Mouse (Mus musculus) limb, embryonic 10.5 days (tissue): Measurements from ENCODE around the gene Rps6ka5. TPM values are rescaled to one million over a fixed set of nuclear protein-coding genes. Genes with fewer than 3 reads are reported as not detected.
A peak's percentile ranks its signal among the peaks of the same experiment; 100 is the strongest.

ENCODE experiments used
- DNase-seq: peaks from one replicate; pipeline ENCODE4 v3.0.0-alpha.2; 2017; ENCODE audit warnings: low spot score
- H3K27ac ChIP-seq: fragments of 300-500 bp; sonication (generic); 2 replicates; pipeline ENCODE4 v1.5.1; 2016; ENCODE audit warnings: mild to moderate bottlenecking
- H3K27me3 ChIP-seq: fragments of 300-500 bp; sonication (generic); 2 replicates; pipeline ENCODE4 v1.6.1; 2016; ENCODE audit warnings: low read depth, mild to moderate bottlenecking; ENCODE audit not compliant: poor library complexity, severe bottlenecking
- H3K36me3 ChIP-seq: fragments of 300-500 bp; sonication (generic); 2 replicates; pipeline ENCODE4 v1.6.1; 2016; ENCODE audit warnings: mild to moderate bottlenecking, moderate library complexity
- H3K4me1 ChIP-seq: fragments of 300-500 bp; sonication (generic); 2 replicates; pipeline ENCODE4 v1.6.1; 2016
- H3K4me3 ChIP-seq: fragments of 300-500 bp; sonication (generic); 2 replicates; pipeline ENCODE4 v1.5.1; 2016; ENCODE audit warnings: mild to moderate bottlenecking, moderate library complexity
- H3K9me3 ChIP-seq: fragments of 300-500 bp; sonication (generic); replicated peaks from 2 replicates; pipeline ENCODE4 v1.6.1; 2016; ENCODE audit warnings: mild to moderate bottlenecking
- WGBS: fragments of 180-500 bp; shearing (Covaris S2); methylation state at CpG from one replicate; pipeline ENCODE4 v1.1.7; 2016; 5-methylcytosine and 5-hydroxymethylcytosine counted together
- polyA plus RNA-seq: library from polyadenylated mRNA; unstranded; fragments of >200 nt; fragmentation: Nextera tagmentation; extraction: Ambion mirVana; gene quantifications from 2 replicates; pipeline ENCODE4 v1.2.1, GENCODE M21; 2016

Gene Rps6ka5
- polyA plus RNA-seq, 1 experiment from 2014 or later, result 4.3 TPM

- DNase-seq, result no peak
- H3K27me3 ChIP-seq, result no peaks in the 10 kb centered on the region
- no peak overlapping the region for H3K4me3 ChIP-seq
- H3K4me1 ChIP-seq, result no peaks in the 10 kb centered on the region
- H3K9me3 ChIP-seq, result no peaks in the 10 kb centered on the region
- no peak overlapping the region for H3K27ac ChIP-seq
- H3K36me3 ChIP-seq, result no peaks in the 10 kb centered on the region
- 78% methylated on average over 2 of the region's 2 CpGs for WGBS
Observed at GRCm38 (mm10) chr12:100742468-100742867, 15.7 kb upstream of the Rps6ka5 start.

GRCm38 (mm10) chr12:100740313-100740712 is 13.5 kb upstream of the Rps6ka5 start:
- H3K4me1 ChIP-seq, result 0 out of 2 replicates have a peak, but pooled peaks cover under 1% of the 10 kb centered on the region
- DNase-seq, result no peak
- no peaks in the 10 kb centered on the region for H3K36me3 ChIP-seq
- no peaks in the 10 kb centered on the region for H3K9me3 ChIP-seq
- no peak overlapping the region for H3K27ac ChIP-seq
- WGBS, result 95% methylated on average over 5 of the region's 5 CpGs
- no peaks in the 10 kb centered on the region for H3K27me3 ChIP-seq
- H3K4me3 ChIP-seq, result no peak overlapping the region

GRCm38 (mm10) chr12:100739011-100739570 is 12.3 kb upstream of the Rps6ka5 start:
- Histone ChIP-seq H3K4me1 (0 out of 2 replicates have a peak, but pooled peaks cover 3% of the 10 kb centered on the region), H3K27me3 (no peaks in the 10 kb centered on the region), H3K4me3 (no peak overlapping the region), H3K27ac (no peak overlapping the region), H3K36me3 (no peaks in the 10 kb centered on the region), H3K9me3 (no peaks in the 10 kb centered on the region)
- DNase-seq, result no peak
- WGBS, result 83% methylated on average over 4 of the region's 4 CpGs

GRCm38 (mm10) chr12:100738498-100738897 is 11.7 kb upstream of the Rps6ka5 start:
- 76% methylated on average over 3 of the region's 3 CpGs for WGBS
- no peak overlapping the region for H3K4me3 ChIP-seq
- 0 out of 2 replicates have a peak, but pooled peaks cover 3% of the 10 kb centered on the region for H3K4me1 ChIP-seq
- no peaks in the 10 kb centered on the region for H3K36me3 ChIP-seq
- H3K27ac ChIP-seq, result no peak overlapping the region
- H3K9me3 ChIP-seq, result no peaks in the 10 kb centered on the region
- no peaks in the 10 kb centered on the region for H3K27me3 ChIP-seq
- DNase-seq, result no peak

- Histone ChIP-seq H3K4me1 (0 out of 2 replicates have a peak, but pooled peaks cover 3% of the 10 kb centered on the region), H3K27ac (no peak overlapping the region), H3K4me3 (no peak overlapping the region), H3K9me3 (no peaks in the 10 kb centered on the region), H3K36me3 (no peaks in the 10 kb centered on the region), H3K27me3 (no peaks in the 10 kb centered on the region)
- WGBS, result 78% methylated on average over 2 of the region's 2 CpGs
- no peak for DNase-seq
Observed at GRCm38 (mm10) chr12:100735581-100735980, 8.8 kb upstream of the Rps6ka5 start.

- H3K27ac ChIP-seq, result no peak overlapping the region
- H3K4me3 ChIP-seq, result no peak overlapping the region
- H3K27me3 ChIP-seq, result no peaks in the 10 kb centered on the region
- no peaks in the 10 kb centered on the region for H3K9me3 ChIP-seq
- WGBS, result 77% methylated on average over 5 of the region's 5 CpGs
- DNase-seq, result no peak
- H3K4me1 ChIP-seq, result 0 out of 2 replicates have a peak, but pooled peaks cover 3% of the 10 kb centered on the region
- no peaks in the 10 kb centered on the region for H3K36me3 ChIP-seq
Observed at GRCm38 (mm10) chr12:100735156-100735555, 8.4 kb upstream of the Rps6ka5 start.

GRCm38 (mm10) chr12:100728646-100729485 is 2.1 kb upstream of the Rps6ka5 start:
- Histone ChIP-seq H3K27me3 (no peaks in the 10 kb centered on the region), H3K27ac (no peak overlapping the region), H3K4me3 (no peak overlapping the region), H3K9me3 (no peaks in the 10 kb centered on the region), H3K36me3 (no peaks in the 10 kb centered on the region), H3K4me1 (peaks cover 15% of the 10 kb centered on the region)
- DNase-seq, result no peak
- WGBS, result 76% methylated on average over 14 of the region's 14 CpGs

- WGBS, result 32% methylated on average over 7 of the region's 7 CpGs
- Histone ChIP-seq H3K27ac (no peak overlapping the region), H3K27me3 (no peaks in the 10 kb centered on the region), H3K9me3 (no peaks in the 10 kb centered on the region), H3K4me3 (no peak overlapping the region), H3K4me1 (peaks cover 20% of the 10 kb centered on the region), H3K36me3 (no peaks in the 10 kb centered on the region)
- no peak for DNase-seq
Observed at GRCm38 (mm10) chr12:100727891-100728290, 1.1 kb upstream of the Rps6ka5 start.

GRCm38 (mm10) chr12:100725458-100725786 is 1.4 kb downstream of the Rps6ka5 start:
- Histone ChIP-seq H3K9me3 (no peaks in the 10 kb centered on the region), H3K4me1 (peaks cover 20% of the 10 kb centered on the region), H3K4me3 (peak overlapping the region; percentile 79), H3K36me3 (no peaks in the 10 kb centered on the region), H3K27me3 (no peaks in the 10 kb centered on the region), H3K27ac (peak overlapping the region; percentile 94)
- WGBS, result 7% methylated on average over 17 of the region's 17 CpGs
- DNase-seq, result no peak

- H3K9me3 ChIP-seq, result no peaks in the 10 kb centered on the region
- peak overlapping the region; percentile 94 for H3K27ac ChIP-seq
- no peaks in the 10 kb centered on the region for H3K36me3 ChIP-seq
- H3K4me1 ChIP-seq, result peaks cover 20% of the 10 kb centered on the region
- H3K27me3 ChIP-seq, result no peaks in the 10 kb centered on the region
- under 1% methylated on average over 85 of the region's 85 CpGs for WGBS
- peak overlapping the region; percentile 79 for H3K4me3 ChIP-seq
- peak; percentile 97 for DNase-seq
Observed at GRCm38 (mm10) chr12:100724606-100725457, 2.0 kb downstream of the Rps6ka5 start.

- WGBS, result 4% methylated on average over 8 of the region's 8 CpGs
- no peak for DNase-seq
- H3K27ac ChIP-seq, result peak overlapping the region; percentile 94
- H3K4me3 ChIP-seq, result peak overlapping the region; percentile 79
- H3K27me3 ChIP-seq, result no peaks in the 10 kb centered on the region
- H3K9me3 ChIP-seq, result no peaks in the 10 kb centered on the region
- no peaks in the 10 kb centered on the region for H3K36me3 ChIP-seq
- H3K4me1 ChIP-seq, result peaks cover 20% of the 10 kb centered on the region
Observed at GRCm38 (mm10) chr12:100724182-100724581, 2.6 kb downstream of the Rps6ka5 start.

- Histone ChIP-seq H3K27ac (no peak overlapping the region), H3K4me1 (peaks cover 16% of the 10 kb centered on the region), H3K36me3 (no peaks in the 10 kb centered on the region), H3K4me3 (no peak overlapping the region), H3K9me3 (no peaks in the 10 kb centered on the region), H3K27me3 (no peaks in the 10 kb centered on the region)
- DNase-seq, result no peak
- 54% methylated on average over 3 of the region's 3 CpGs for WGBS
Observed at GRCm38 (mm10) chr12:100720801-100721200, 6.0 kb downstream of the Rps6ka5 start.

- Histone ChIP-seq H3K4me1 (no peaks in the 10 kb centered on the region), H3K36me3 (no peaks in the 10 kb centered on the region), H3K27me3 (no peaks in the 10 kb centered on the region), H3K9me3 (no peaks in the 10 kb centered on the region), H3K27ac (no peak overlapping the region), H3K4me3 (no peak overlapping the region)
- DNase-seq, result no peak
Observed at GRCm38 (mm10) chr12:100717446-100717845, 9.3 kb downstream of the Rps6ka5 start.
